Mouse (Mus musculus) left cerebral cortex, postnatal 14 days (tissue): ENCODE measurements around the gene Eno2. TPM values are rescaled to one million over a fixed set of nuclear protein-coding genes. Genes with fewer than 3 reads are reported as not detected.
A peak's percentile ranks its signal among the peaks of the same experiment; 100 is the strongest.

Experiments
- DNase-seq, 2 experiments: peaks; one replicate each; pipeline ENCODE4 v3.0.0; 2021 to 2022; ENCODE audit warnings: low spot score in 2 of 2, mixed read lengths in 1 of 2
- intact Hi-C: fragments of 180-260 bp; cut with DNase I; formaldehyde crosslinking; loops from one replicate; pipeline ENCODE4 v1.15.1; 2025
- microRNA-seq, 2 experiments: library from miRNA; unstranded; fragments of <30 nt; microRNA quantifications; one replicate each; pipeline ENCODE4 v1.2.0; 2022
- total RNA-seq, 2 experiments: library from RNA; stranded (reverse); gene quantifications; 2 replicates each; pipeline ENCODE4 v1.2.3; 2021

Eno2 gene
- total RNA-seq, 2 experiments from 2014 or later = 719 to 758 TPM

DNA sequence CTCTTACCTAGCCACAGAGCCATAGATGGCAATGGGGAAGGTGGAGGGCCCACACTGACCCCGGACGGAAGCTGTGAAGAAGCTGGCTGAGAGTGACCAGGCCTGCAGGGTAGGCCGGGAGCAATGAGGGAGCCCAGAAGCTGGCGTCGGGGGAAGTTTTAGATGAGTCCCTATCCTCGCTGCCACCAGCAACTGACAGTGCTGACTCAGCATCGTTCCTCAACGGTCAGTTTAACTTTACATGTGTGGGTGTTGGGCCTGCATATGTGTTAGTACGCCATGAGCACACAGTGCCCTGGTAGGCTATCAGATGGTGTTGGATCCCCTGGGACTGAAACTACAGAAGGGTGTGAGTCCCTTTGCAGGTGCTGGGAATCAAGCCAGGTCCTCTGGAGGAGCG is 45.0 kb downstream of the Eno2 start:
- DNase-seq = no peak
- intact Hi-C loops = no loop called here

DNA sequence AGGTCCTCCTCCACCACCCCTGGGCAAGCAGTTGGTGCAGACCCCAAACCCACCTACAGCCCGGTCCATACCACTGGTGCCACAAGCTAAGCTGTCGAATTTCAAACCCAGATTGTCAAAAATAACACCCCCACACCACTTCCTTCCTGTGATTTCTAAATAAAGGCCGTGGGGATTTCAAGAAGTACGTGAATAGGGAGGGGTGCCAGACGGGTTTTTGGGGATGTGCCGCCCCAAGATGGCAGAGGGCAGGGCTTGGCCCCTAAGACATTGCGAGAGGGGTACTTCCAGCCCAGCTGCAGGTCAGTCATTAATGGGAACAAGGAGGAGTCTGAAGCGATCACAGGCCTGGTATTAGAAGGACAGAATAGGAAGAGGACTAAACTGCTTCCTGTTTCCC is 45.9 kb downstream of the Eno2 start:
- intact Hi-C loops = no loop called here
- no peak for DNase-seq

DNA sequence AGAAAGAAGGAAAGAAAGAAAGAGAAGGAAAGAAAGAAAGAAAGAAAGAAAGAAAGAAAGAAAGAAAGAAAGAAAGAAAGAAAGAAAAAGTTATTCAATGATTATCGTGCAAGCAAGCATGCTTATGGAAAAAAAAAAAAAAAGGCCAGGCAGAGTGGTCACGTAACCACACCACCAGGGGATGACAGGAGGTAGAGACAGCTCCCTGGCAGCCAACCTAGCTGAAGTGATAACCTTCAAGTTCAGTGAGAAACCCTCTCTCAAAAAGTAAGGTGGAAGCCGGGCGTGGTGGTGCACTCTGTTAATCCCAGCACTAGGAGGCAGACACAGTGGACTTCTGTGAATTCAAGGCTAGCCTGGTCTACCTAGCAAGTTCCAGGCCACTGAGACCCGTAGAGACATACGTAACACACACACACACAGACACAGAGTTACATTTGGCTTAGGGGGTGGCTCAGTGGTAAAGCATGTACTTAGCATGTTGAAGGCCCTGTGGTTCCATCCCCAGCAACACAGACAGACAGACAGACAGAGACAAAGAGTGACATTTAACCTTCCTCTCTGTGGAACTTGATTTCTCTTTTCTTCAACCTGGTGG is 46.5 kb downstream of the Eno2 start:
- DNase-seq = no peak
- intact Hi-C loops = no loop called here

DNA sequence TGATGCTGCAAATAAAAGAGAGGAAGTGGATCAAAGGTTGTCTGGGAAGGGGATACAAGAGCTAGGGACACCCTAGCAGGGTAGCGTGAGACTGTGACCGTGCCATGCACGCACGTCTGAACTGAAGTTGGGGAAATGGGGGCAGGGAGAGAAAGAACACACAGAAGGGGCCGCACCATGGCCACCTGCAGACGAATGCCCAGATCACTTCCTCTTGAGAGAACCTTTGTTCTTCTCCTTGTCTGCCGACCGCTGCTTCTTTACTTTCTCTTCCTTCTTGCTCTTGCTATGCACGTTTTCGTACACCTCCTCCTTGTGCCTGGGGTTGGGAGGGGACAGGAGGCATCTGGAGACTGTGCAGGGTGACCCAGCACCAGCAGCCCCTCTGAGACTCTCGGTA is 48.6 kb downstream of the Eno2 start:
- no peak for DNase-seq
- intact Hi-C loops = no loop called here

DNA sequence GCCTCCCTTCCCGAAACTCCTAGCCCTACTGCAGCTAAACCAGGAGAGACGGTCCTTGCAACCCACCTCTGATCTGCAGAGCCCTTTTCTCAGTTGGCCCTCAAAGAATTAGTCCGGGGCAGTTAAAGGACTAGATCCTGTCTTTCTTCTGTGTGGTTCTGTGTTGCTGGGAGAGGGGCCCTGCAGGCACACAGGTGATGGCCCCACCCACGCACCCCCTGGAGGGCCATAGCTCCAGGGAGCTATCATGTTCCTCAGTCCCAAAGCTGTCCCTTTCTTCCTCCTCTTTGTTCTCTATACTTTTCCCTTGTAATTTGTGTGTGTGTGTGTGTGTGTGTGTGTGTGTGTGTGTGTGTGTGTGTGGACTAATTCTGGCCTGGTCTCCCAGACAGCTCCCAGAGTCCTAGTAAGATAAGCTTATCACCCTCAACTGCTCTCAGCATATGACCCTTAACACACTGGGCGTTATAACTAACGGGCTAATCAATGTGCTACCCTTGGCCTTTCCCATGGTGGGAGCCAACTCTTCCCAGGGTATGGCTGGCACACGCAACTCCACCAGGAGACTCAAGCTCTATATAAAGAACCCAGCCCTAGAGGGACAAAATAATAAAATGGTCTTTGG is 50.0 kb downstream of the Eno2 start:
- DNase-seq = no peak
- intact Hi-C loops = no loop called here

DNA sequence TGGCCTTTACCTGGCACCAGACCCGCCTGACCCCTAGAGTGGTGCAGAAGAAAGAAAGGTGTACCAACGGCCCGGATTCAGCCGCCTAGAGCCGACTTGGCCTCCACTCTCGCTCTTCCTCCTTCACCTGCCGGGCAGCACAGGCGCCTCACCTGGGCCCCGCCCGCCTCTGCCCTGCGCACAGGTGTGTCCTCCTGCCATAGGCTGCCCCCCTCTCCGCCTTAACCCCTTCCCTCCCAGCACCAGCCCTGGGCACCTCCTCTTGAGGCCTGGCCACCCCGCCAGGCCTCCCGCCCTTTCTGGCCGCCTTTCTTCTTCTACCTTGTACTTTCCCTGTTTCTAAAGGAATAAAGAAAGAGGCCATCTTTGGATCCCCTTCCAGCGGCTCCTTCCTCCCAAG is 50.8 kb downstream of the Eno2 start:
- intact Hi-C loops = no loop called here
- no peak for DNase-seq

DNA sequence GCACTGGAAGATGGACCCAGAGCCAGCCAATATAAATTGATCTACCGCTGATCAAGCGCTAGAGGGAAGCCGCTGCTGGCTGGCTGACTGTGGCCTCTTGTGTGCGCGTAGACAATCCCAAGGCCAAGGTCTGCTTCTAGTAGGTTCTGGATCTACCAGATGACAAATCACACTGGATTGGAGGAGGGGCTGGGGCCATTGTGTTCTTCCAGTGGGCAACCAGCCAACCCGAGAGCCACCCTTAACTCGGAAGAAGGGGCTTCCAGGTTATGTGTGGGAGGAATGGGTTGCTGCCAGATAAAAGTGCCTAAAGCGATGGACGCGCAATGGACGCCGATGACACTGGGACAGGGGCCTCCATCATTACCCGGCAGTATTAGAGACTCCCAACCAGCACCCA is 51.5 kb downstream of the Eno2 start:
- DNase-seq = no peak
- intact Hi-C loops = no loop called here

DNA sequence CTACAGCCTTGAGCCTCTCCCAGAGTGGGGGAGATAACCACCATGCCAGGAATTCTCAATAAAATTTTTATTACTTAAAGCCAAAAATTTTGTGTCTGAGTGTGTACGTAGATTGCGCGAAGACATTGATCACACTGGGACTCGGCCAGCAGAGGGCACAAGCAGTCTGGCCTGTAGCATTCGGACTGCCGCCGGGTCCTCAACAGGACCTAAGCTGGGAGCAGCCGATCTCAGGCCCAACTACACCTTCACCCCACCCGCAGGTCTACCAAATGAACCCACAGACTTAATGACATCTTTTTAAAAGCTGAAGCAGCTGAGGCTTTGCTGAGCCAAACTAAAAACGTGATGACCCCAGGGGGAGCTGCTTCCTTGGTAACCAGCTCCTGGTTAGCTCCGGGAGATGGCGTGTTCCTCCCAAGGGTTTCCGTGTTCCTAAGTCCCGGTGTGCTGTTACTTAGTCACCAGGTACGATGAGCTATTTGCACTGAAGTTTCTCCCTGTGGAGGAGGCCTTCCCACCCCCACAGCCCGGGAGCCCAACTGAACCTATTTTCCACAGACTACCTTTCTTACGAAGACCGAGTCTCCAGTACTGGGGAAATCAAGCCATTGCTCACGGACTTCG is 52.5 kb downstream of the Eno2 start:
- DNase-seq = peak in 1 of 2 experiments; percentile 44
- intact Hi-C loops = no loop called here

DNA sequence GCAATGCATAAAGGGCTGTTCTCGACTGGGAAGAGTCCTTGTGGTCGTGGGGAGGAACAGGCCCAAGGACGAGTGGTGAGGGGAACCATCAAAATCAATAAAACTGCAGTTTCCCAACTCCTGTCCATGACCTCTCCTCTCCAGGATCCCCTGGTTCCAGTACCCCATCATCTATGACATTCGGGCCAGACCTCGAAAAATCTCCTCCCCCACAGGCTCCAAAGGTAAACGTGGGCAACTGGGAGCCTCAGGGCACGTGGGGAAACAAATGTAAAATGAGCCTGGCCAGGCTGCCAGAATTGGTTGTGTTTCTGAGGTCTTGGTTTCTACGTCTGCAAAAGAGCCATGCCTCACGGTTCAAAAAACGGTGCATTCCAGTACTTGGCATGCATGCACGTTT is 56.6 kb downstream of the Eno2 start:
- no peak for DNase-seq
- intact Hi-C loops = loop anchor here (2.0 kb wide), 1 partner anchor 28 kb away; the partner anchor contains the start of gene Grcc10

DNA sequence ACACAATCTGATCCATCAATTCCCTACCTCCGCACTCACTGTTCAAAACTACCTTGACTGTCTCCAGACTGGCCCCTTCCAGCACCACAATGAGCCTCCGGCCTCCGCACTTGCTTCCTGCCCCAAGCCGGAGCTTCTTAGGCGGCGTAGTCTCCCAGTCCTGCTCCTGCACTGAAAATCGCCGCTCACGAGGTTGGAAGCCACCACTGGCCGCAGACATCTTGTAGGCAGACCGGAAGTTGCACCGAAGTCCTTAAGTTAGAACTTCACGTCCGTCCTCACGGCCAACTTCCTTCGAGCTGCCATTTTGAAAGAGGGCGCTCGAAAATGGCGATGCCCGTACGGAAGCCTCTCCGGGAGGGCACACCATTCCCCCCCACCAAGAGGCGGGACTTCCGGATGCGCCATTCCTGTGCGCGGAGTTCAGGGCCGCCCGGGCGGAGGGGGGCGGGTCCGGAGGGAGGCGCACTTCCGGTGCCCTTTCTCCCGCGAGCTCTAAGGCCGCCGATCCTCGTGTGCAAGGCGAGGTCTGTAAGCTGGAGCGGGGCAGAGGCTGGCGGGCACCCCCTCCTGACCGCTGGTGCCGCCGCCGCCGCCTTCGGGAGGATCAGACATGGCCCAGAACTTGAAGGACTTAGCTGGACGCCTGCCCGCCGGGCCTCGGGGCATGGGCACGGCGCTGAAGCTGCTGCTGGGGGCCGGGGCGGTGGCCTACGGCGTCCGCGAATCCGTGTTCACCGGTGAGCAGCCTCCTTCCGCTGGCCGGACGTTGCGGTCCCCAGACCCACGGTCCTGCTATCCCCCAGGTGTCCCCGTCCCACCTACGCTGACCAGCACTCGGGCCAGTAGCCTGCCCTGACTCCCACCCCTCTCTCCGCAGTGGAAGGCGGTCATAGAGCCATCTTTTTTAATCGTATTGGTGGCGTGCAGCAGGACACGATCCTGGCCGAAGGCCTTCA is 57.4 kb downstream of the Eno2 start, which contains the start of the genes Emg1 and Phb2:
Gene Emg1, minus strand, starts transcription at position 355 of the 959 bp plus-strand sequence.
Gene Phb2, plus strand, starts transcription at position 513 of the 959 bp plus-strand sequence.
- intact Hi-C loops = loop anchor here (2.0 kb wide), 1 partner anchor 29 kb away; the partner anchor contains the start of gene Grcc10
- peak; percentile 98 for DNase-seq

Small RNA genes within 50 kb of the gene (microRNA-seq; reads per million reads assigned to microRNA genes)
- gene Mir141 (0.53 to 1.0 reads per million in 2 experiments), gene Mir200c (22.9 to 26.6 reads per million in 2 experiments)

Other genes with a start within 250 kb of the Eno2 start
- 1 to 10 TPM; 1.4 to 1.6 TPM for gene C1s1, start 227.3 kb downstream of the Eno2 start, total RNA-seq
- gene C1rb, start 199.4 kb downstream of the Eno2 start, total RNA-seq = under 1 TPM in 1 of 2 experiments, not detected in 1; 0.18 TPM
- gene C1s2, start 133.6 kb downstream of the Eno2 start, total RNA-seq = under 1 TPM; 0.26 to 0.57 TPM
- gene Lpcat3, start 106.6 kb downstream of the Eno2 start, total RNA-seq = 10 to 100 TPM; 33.8 to 37.1 TPM
- gene Emg1, start 57.5 kb downstream of the Eno2 start, total RNA-seq = 10 to 100 TPM; 45.6 to 45.9 TPM
- gene Phb2, start 57.3 kb downstream of the Eno2 start, total RNA-seq = 100 to 1,000 TPM; 133 to 144 TPM
- gene Ptpn6, start 31.0 kb downstream of the Eno2 start, total RNA-seq = 1 to 10 TPM; 3.6 to 4.0 TPM
- 100 to 1,000 TPM; 294 to 301 TPM for gene Grcc10, start 28.3 kb downstream of the Eno2 start, total RNA-seq
- gene Gm45234, start 13.7 kb downstream of the Eno2 start, total RNA-seq = not detected
- 100 to 1,000 TPM; 147 to 166 TPM for gene Atn1, start 13.1 kb downstream of the Eno2 start, total RNA-seq
- gene Lrrc23, start 10.1 kb upstream of the Eno2 start, total RNA-seq = under 1 TPM; 0.47 to 0.81 TPM
- gene Spsb2, start 39.0 kb upstream of the Eno2 start, total RNA-seq = 1 to 10 TPM; 2.9 to 5.3 TPM
- 100 to 1,000 TPM; 629 to 634 TPM for gene Tpi1, start 44.6 kb upstream of the Eno2 start, total RNA-seq
- gene Usp5, start 59.8 kb upstream of the Eno2 start, total RNA-seq = 100 to 1,000 TPM; 178 to 184 TPM
- gene Cdca3, start 59.9 kb upstream of the Eno2 start, total RNA-seq = 1 to 10 TPM; 1.6 to 1.7 TPM
- not detected for gene Gnb3, start 70.6 kb upstream of the Eno2 start, total RNA-seq
- gene P3h3, start 88.1 kb upstream of the Eno2 start, total RNA-seq = 10 to 100 TPM; 25.9 to 32.9 TPM
- gene Gpr162, start 94.3 kb upstream of the Eno2 start, total RNA-seq = 100 to 1,000 TPM; 220 to 231 TPM
- 1 to 10 TPM; 1.1 to 1.5 TPM for gene Cd4, start 118.5 kb upstream of the Eno2 start, total RNA-seq
- gene Lag3, start 142.0 kb upstream of the Eno2 start, total RNA-seq = 1 to 10 TPM; 2.1 to 3.0 TPM
- 1,000 to 10,000 TPM; 1,161 to 1,212 TPM for gene Ptms, start 150.4 kb upstream of the Eno2 start, total RNA-seq
- gene Mlf2, start 161.7 kb upstream of the Eno2 start, total RNA-seq = 100 to 1,000 TPM; 670 to 685 TPM
- gene Cops7a, start 195.9 kb upstream of the Eno2 start, total RNA-seq = 100 to 1,000 TPM; 140 to 142 TPM
- gene Pianp, start 227.0 kb upstream of the Eno2 start, total RNA-seq = 100 to 1,000 TPM; 130 to 142 TPM
- gene Zfp384, start 239.5 kb upstream of the Eno2 start, total RNA-seq = 10 to 100 TPM; 41.7 to 42.6 TPM